Mouse (Mus musculus): Measurements from ENCODE around the gene Fam133b.

- no peak for TF ChIP-seq CTCF (IDR thresholded peaks at IDR 0.05; ENCODE audit: borderline replicate concordance, insufficient read depth, low read depth, low read length)
- TF ChIP-seq POLR2A (IDR thresholded peaks at IDR 0.05; ENCODE audit: borderline replicate concordance, insufficient read depth, low read length): no peak
Observed at GRCm38 (mm10) chr5:3598766-3599165, 55.1 kb downstream of the Fam133b start.
